Mouse (Mus musculus) stomach, postnatal 0 days (tissue): ENCODE measurements at regions not wholly inside any gene's neighbourhood (a gene's known extent, or its start where the extent isn't known, plus 50 kb on each side); places are given as distances from the start of the nearest gene placed in this dataset.

Experiments
- CTCF ChIP-seq: IDR thresholded peaks from 2 replicates; pipeline ENCODE4 v1.5.1; 2016; ENCODE audit warnings: antibody characterized with exemption, low read depth, mild to moderate bottlenecking, moderate library complexity
- EP300 ChIP-seq: optimal IDR thresholded peaks from 2 replicates; pipeline ENCODE3; 2016; ENCODE audit warnings: antibody characterized with exemption

GRCm38 (mm10) chr7:37395881-37396513 lies 377.4 kb downstream of the Zfp536 start:
- TF ChIP-seq CTCF: no peak
- no peak for TF ChIP-seq EP300
